Mouse (Mus musculus): ENCODE data around the gene Rtl4. TPM values are rescaled to one million over a fixed set of nuclear protein-coding genes. Genes with fewer than 3 reads are reported as not detected.

The Rtl4 gene
- polyA plus RNA-seq (2012; rRNA removed), result 1.5 and 1.8 TPM in 2 replicates

DNA sequence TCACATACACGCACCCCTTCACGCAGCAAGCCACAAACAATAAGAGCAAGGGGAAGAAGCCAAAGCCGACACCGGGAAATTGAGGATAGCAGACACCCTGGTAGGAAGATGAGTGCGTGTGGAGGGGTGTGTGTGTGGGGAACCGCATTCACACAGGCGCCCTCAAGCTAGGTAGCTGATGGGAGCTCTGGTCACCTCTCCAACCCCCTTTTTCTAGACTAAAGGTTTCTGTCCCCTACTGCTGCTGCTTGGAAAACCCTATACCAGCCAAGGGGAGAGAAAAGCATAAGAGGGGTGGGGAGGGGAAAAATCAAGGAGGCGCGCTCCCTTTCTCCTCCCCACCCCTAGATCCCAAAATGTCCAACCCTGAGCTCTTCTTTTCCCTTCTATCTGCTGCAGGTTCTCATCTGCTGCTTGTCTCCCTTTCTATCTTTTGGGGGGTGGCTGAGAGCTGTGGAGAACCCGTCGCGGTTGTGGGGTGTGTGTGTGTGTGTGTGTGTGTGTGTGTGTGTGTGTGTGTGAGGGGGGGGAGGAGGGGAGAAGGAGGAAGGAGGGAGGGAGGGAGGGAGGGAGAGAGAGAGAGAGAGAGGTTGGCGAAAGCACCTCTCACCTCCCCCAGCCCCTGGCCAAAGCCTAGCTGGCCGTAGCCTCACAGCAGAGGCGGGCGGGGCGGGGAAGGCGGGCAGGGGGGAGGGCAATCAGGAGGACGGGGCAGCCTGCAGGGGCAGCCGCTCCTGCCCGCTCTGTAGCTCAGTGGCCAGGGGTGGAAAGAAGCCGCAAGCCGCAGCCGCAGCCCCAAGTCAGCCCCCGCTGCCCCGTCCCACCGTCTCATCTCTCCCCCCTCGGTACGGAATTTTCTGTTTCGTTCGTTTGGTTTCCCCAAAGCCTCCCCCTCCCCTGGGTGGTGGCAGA is at the start of gene Rtl4:
Gene Rtl4 (plus strand): TSS at position 701 of the 912 bp plus-strand sequence.
- DNase-seq (ENCODE audit: extremely low spot score in 1 of 2, low spot score in 1 of 2), result no peak

DNA sequence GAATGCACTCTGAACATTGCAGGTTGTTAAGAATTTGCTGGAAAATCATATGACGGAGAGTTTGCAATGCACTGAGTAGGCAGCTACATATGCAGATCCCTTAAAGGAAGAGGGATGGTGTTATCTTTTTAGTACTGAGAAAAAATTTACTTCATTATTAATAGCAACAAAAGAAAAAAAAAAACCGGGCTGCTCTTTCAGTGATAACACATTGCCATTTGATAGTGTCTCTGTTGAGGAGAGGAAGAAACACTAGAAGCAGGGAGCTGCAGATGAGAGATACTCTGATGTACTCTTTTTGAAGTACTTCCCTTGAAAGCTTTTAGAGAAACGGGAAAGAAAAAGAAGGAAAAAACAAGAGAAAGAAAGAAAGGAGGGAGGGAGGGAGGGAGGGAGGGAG is 44.0 kb upstream of the Rtl4 start:
- DNase-seq (ENCODE audit: extremely low spot score in 1 of 2, low spot score in 1 of 2), result no peak

DNA sequence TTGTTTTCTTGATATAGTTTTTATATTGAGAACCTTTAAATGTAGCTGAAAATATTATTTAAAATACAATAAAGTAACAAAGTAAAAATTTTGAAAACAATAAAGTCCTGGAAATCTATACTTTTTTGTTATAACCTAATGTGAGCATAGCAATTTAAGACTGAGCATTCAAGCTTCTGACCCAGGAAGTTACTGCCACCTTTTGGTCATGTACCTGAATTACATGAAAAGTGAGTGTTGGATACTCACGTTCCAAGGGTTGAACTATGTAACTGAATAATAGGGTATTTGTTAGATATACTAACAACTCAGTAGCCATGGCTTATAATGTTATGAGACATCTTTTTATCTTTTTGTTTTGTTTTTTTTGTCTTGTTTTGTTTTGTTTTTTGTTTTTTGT is 43.3 kb upstream of the Rtl4 start:
- no peak for DNase-seq (ENCODE audit: extremely low spot score in 1 of 2, low spot score in 1 of 2)

DNA sequence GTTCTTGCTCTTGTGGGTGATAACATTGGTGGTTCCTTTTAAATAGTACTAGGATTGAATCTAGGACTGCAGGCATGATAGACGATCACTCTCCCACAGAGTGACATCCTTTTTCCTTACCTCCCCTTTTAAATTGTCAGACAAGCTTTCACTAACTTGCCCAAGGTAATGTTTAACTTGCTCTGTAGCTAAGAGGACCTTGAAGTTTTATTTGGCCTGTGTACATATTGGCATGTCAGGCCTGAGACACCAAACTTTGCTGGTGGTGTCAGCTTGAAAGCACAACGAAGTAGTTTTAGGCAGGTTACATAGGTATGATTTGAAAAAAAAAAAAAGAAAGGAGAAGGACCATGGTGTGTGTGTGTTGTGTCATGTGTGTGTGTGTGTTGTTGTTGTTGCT is 36.5 kb upstream of the Rtl4 start:
- DNase-seq (ENCODE audit: extremely low spot score in 1 of 2, low spot score in 1 of 2), result no peak

DNA sequence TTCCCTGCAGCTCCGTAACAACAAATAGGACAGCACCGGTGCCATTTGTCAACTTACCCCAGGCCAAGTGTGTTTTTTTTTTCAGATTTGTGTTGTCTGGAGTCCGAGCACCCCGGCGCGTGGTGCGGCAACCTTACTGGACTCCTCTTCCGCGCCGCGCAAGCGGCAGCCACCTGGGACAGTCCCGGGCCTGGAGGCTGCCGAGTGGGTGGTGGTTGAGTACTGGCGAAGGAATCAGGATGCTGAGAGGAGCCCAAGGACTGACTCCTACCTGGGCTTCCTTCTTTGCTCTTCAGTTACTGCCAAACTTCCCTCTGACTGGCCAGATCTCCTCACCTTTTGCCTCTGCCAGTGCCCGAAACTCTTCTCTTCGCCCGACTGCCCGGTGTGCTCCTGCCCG is 965 bp upstream of the Rtl4 start:
- no peak for DNase-seq (ENCODE audit: extremely low spot score in 1 of 2, low spot score in 1 of 2)

DNA sequence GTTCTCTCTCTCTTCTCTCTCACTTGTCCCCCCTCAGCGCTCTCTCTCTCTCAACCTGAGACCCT is 733 bp upstream of the Rtl4 start, which contains the start of gene Trpc5:
Gene Trpc5 (minus strand): TSS at position 39 of the 65 bp plus-strand sequence.
- DNase-seq (ENCODE audit: extremely low spot score in 1 of 2, low spot score in 1 of 2), result no peak

DNA sequence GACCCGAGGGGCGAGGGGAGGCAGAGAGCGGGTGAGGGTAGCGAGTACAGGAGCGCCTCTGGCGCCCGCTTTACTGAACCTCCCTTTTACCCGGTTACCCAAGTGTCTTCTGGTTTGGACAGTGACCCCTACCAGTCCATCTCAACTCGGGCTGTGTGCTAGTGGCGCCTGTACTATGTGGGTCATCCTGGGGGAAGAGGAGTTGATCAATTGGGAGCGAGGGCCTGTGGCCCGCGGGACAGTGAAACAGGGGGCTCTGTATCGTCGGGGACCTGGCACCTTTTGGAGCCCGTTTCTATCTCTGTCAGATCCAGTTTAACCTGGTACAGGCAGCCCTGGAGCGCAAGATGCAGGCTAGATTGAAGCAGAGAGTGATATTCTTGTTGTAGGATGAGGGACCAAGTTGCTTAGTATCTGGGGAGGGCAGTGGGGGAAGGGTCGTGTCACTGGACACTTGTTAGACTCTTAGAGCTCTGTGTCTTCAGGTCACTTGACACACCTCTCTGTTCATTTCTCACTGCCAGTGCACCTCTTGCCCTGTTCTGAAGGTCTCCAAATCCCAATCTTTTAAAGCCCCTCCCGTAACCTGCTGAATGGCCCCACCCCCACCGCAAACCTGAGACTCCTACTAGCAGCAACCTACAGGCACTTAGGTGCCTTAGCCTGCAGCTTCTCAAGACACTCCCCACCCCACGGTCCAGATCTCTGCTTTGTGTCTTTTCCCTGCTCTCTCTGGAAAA is 582 bp downstream of the Rtl4 start:
- DNase-seq (ENCODE audit: extremely low spot score in 1 of 2, low spot score in 1 of 2), result no peak

DNA sequence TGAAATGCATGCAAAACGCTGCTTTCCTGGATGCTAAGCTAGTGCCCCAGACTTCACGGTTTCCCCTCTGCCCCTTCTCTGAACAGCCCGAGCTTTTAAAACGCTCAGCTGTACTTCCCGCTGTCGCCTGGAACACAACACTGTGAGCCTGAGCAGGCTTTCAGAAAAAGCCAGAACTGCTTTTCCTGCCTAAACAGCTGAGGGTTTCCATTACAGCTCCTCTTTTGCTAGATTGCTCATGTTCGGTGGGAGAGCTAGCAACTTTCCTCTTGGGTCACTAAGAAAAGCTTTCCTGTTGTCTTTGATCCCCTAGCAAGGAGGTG is 1.1 kb downstream of the Rtl4 start:
- no peak for DNase-seq (ENCODE audit: extremely low spot score in 1 of 2, low spot score in 1 of 2)

DNA sequence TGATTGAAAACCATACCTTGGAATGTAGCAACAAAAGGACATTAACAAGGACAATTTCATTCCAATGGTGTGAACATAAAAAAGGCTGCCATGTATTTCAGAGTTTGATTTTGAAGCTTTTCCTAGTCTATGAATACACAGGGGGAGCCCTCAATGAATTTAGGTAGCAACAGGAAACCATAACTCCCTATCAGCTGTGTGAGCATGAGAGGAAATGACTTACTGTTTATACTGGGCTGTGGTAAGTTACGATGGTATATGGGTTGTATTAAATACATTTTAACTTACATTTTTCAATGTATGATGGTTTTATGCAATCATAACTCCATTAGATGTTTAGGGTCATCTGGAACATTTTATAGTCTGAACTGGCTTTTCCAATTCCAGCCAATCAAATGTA is 27.6 kb downstream of the Rtl4 start:
- no peak for DNase-seq (ENCODE audit: extremely low spot score in 1 of 2, low spot score in 1 of 2)

DNA sequence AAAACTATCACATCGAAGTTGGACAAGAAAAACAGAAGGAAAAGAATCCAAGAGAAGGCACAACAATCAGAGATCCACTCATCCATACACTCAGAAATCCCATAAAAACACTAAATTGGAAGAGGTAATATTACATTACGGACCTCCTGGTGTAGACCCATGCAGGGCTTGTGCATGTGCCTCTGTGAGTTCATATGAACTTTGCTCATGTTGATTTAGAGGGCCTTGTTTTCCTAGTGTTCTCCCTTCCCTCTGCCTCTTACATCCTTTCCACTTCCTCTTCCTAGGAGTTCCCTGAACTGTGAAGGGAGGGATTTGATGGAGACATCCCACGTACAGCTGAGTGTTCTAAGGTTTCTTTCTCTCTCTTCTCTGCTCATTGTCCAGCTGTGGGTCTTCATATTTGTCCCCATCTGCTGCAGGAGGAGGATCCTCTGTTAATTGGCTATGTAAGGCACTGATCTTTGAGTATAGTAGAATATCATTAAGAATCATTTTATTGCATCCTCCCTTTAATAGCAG is 58.9 kb downstream of the Rtl4 start:
- DNase-seq (ENCODE audit: extremely low spot score in 1 of 2, low spot score in 1 of 2), result no peak

DNA sequence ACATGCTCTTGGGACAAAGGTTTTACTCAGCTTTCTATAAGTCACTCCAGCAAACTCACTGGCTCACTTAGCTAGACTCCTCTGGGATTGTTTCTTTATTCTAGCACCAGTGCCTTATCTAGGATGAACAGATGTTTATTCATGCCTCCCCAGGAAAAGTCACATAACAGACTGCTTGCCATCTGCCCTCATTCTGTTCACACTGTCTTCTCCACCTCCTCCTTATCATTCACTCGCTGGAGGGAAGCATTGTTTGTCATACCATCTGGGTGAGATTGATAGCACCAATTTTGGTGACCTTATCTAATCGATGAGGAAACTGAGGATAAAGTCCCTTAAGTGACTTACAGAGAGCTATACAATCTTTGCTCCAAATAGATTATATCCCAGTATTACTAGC is 298.3 kb downstream of the Rtl4 start:
- peak; percentile 5 to 6 for DNase-seq (ENCODE audit: extremely low spot score in 1 of 2, low spot score in 1 of 2)

DNA sequence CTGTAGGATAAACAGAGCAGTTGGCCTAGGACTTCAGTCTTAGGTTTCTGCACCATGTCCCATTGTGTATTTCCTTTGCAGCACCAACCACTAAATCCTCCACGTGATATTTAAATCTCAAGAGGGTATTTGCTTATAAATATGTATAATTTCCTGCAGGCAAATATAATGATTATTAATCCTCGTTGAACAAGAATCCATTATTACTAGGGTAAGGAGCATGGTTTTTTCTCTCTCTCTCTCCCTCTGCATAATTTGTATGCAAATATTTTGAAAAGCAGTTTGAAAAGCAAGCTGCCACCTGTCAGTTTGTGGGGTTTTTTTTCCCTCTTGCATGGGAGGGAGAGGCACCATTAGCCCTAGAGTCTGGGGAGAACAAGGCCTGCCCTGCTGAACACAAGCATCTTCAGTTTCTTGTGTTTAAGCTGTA is 376.8 kb downstream of the Rtl4 start:
- DNase-seq (ENCODE audit: extremely low spot score in 1 of 2, low spot score in 1 of 2), result no peak

DNA sequence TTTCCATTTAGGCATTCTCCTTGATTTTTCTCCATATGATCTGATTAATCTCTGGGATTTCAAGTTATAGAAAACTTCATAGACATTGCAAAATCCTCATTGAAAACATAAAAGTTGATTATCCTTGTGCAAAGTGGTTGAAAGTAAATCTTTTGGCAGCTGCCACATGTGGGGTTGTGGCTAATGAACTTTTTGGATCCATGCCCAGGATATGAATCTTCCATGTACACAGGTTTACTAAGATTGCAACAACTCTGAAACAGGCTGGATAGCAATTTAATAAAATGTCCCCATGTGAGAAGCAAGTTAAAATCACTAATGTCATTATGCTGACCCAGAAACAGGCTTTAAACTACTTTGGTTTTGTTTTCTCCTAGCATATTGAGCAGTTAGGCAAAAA is 401.1 kb downstream of the Rtl4 start:
- DNase-seq (ENCODE audit: extremely low spot score in 1 of 2, low spot score in 1 of 2), result no peak

DNA sequence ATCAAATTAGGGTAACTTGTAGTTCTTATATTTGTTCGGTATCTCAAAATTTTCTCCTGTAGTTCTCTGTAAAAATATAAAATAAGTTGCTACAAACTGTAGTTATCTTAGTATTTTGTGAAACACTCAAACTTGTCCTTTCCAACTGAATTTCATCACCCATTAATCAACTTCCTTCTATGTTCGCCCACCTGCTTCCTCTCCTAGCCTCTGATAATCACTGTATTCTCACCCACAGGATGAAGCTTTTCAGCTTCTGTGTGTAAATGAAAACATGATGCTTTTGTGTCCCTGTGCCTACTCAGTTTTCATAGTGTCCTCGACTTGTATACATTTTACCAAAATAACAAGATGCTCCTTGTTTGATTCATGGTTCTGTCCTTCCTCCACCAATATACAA is 401.7 kb downstream of the Rtl4 start:
- no peak for DNase-seq (ENCODE audit: extremely low spot score in 1 of 2, low spot score in 1 of 2)

DNA sequence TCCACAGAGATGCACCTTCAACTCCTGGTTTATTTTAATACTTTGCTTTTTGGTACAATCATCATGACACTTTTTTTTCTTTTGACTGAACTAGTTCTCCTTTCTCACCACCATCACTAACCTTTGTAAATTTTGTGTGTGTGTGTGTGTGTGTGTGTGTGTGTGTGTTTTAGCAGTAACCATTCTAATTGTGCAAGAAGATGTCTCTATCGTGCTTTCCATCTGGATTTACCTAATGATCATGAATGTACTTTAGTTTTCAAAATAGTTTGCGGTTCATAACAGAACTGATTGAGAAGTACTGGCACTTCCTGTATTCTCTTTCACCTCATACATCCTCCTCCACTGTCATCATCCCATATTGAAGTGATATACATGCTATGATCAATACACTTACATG is 402.3 kb downstream of the Rtl4 start:
- no peak for DNase-seq (ENCODE audit: extremely low spot score in 1 of 2, low spot score in 1 of 2)

Other genes starting within 250 kb of the Rtl4 start
- gene Trpc5os, start 232.3 kb upstream of the Rtl4 start, polyA plus RNA-seq (2012; rRNA removed), result not detected in 2 replicates
- gene Trpc5, start 727 bp upstream of the Rtl4 start, polyA plus RNA-seq (2012; rRNA removed), result 3.0 and 3.3 TPM in 2 replicates